Mouse (Mus musculus) E14TG2a.4 (cell line): ENCODE measurements around the gene Scnn1a.

Experiments used
- CTCF ChIP-seq: conservative IDR thresholded peaks from 2 replicates; pipeline ENCODE4 v1.5.1; 2014; ENCODE audit warnings: low read length
- NANOG ChIP-seq: IDR thresholded peaks from 2 replicates; pipeline ENCODE4 v1.6.1; 2014; ENCODE audit warnings: borderline replicate concordance, low read length, mixed read lengths
- POU5F1 ChIP-seq: IDR thresholded peaks from 2 replicates; pipeline ENCODE4 v1.6.1; 2014; ENCODE audit warnings: low read length, borderline replicate concordance

DNA sequence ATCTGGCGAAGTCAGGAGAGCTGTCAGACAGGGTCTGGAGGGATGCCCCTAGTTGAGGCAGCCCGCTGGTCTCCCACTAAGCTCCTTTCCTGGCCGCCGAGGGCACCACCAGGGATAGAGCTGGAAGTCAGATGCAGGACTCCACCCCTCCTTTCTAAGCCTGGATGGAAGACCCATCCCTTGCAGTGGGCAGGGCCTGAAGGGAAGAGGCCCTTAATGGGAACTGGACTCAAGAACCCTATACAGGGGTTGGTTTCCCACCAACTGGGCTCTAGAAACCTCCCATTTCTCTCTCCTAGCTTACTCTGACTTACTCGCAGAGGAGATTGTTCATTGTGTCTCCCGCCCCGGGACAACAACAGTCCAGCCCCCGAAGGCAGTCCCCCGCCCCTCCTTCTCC is 59.3 kb downstream of the Scnn1a start:
- TF ChIP-seq CTCF: no peak
- TF ChIP-seq POU5F1: no peak
- no peak for TF ChIP-seq NANOG
